In the genomic region with DNA sequence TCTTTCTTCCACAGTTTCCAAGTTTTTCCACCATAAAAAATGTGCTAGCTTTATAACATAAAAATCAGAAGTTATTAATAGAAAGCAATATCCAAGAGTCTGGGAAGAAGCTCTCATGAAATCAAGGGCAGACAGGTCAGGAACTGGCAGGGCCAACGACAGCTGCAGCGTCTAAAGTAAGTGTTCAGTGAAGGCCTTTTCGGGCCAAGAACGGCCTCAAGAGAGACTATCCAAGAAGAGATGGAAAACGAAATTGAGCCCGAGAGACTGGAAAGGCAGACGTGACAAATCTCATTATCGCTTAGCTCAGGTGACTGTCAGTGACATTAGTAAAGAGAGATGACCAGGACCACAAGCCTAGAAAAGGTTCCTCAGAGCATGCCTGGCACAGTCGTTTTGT, we compare ENCODE assay signal across 13 mouse cellular contexts. TPM values are rescaled to one million over a fixed set of nuclear protein-coding genes. Genes with fewer than 3 reads are reported as not detected.
"Had no signal": no experiment of that assay in that cellular context is flagged by ENCODE, and none has a peak within 500 bp of the region (broad histone marks: within the 10 kb centered on the region; RNA-seq: fewer than 3 reads in every experiment).

No protein-coding gene starts in this region.

- DNase-seq: kidney, adult 9 months; kidney, postnatal 36 days; layer of hippocampus, adult 9-11 months; layer of hippocampus, postnatal 36 days; liver; liver, embryonic 13.5 days; liver, postnatal 0 days; midbrain, embryonic 14.5 days; spleen, adult 18-20 months; thymus, adult 2 months; thymus, postnatal 25 days had no signal

RNA-seq across cellular contexts. Expression of gene Efr3b, which starts 19.6 kb away (rescaled TPM):
- total RNA-seq: monocyte, adult 5-6 weeks; neutrophil, adult 5-6 weeks had no signal
